Mouse (Mus musculus): ENCODE data around the gene Gapvd1. TPM values are rescaled to one million over a fixed set of nuclear protein-coding genes. Genes with fewer than 3 reads are reported as not detected.
"Not testable (repeated sequence)": the region's sequence is repeated elsewhere in the genome, so short reads cannot be mapped to it uniquely, and the experiment has no call there.

Gene Gapvd1
- total RNA-seq, 1 experiment from 2014 or later = 132 TPM

DNA sequence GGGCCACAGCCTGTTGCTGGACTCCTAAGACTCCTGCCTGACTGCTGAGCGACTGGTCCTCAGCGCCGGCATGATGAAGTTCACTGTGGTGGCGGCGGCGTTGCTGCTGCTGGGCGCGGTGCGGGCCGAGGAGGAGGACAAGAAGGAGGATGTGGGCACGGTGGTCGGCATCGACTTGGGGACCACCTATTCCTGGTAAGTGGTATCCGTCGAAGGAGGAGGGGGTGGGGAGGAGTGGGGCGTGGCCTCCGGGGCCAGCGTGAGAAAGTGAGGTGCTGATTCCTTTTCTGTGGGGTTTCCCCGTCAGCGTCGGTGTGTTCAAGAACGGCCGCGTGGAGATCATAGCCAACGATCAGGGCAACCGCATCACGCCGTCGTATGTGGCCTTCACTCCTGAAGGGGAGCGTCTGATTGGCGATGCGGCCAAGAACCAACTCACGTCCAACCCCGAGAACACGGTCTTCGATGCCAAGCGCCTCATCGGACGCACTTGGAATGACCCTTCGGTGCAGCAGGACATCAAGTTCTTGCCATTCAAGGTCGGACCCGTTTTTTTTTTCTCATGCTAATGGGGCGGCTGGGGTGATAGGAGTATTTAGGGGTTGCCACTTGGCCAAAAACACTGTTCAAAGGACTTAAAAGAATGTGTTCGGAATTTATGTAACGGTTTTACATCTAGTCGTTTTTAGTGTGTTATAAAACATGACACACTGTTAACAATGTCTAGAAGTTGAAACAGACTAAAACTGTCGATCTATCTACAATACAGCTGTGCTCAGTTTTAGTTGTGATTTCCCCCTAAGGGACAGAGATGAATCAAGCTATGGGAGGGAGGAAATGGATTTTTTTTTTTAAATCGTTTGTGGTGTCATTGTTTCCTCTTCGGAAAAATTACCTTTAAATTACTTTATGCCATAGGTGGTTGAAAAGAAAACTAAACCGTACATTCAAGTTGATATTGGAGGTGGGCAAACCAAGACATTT lies 17.5 kb upstream of the Gapvd1 start:
- ATAC-seq (ENCODE audit: extremely low read depth, insufficient number of reproducible peaks, low FRiP score, poor library complexity, severe bottlenecking) = peak; percentile 21; the same call in 1 of the 2 replicates

DNA sequence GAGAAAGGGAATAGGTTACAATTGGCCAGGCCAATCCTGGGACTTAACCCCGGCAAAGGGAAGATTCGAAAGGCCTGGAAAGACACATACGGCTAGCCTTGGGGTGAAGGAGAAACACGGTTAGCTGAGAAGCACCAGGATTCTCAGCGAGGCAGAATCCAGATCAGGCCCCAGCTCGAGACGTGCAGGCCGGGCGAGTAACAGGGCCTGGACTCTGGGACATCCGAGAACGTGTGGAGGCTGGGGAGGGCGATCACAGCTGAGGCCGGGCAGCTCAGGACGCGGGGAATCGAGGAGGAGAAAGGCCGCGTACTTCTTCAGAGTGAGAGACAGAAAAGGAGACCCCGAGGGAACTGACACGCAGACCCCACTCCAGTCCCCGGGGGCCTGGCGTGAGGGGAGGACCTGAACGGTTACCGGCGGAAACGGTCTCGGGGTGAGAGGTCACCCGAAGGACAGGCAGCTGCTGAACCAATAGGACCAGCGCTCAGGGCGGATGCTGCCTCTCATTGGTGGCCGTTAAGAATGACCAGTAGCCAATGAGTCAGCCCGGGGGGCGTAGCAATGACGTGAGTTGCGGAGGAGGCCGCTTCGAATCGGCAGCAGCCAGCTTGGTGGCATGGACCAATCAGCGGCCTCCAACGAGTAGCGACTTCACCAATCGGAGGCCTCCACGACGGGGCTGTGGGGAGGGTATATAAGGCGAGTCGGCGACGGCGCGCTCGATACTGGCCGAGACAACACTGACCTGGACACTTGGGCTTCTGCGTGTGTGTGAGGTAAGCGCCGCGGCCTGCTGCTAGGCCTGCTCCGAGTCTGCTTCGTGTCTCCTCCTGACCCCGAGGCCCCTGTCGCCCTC lies 16.6 kb upstream of the Gapvd1 start, which contains the start of gene Hspa5:
TSS of gene Hspa5 (plus strand) at position 603 of the 859 bp plus-strand sequence.
- ATAC-seq (ENCODE audit: extremely low read depth, insufficient number of reproducible peaks, low FRiP score, poor library complexity, severe bottlenecking) = peak; percentile 94

DNA sequence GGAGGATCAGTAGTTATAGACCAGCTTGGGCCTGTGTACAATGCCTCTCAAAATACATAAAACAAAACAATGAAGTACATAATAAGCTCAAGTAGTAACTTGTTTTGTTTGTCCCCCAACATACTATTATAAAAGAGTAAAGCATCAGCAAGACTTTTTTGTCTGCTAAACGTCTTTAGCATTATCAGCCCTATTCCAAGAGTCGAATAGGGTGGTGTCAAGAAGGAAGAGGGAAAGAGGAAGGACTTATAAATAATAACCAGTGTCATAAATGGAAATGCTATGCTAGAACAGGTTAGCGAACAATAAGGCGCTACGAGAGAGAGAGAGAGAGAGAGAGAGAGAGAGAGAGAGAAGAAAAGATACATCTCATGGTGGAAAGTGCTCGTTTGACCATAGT lies 15.9 kb upstream of the Gapvd1 start:
- ATAC-seq (ENCODE audit: extremely low read depth, insufficient number of reproducible peaks, low FRiP score, poor library complexity, severe bottlenecking) = no peak

DNA sequence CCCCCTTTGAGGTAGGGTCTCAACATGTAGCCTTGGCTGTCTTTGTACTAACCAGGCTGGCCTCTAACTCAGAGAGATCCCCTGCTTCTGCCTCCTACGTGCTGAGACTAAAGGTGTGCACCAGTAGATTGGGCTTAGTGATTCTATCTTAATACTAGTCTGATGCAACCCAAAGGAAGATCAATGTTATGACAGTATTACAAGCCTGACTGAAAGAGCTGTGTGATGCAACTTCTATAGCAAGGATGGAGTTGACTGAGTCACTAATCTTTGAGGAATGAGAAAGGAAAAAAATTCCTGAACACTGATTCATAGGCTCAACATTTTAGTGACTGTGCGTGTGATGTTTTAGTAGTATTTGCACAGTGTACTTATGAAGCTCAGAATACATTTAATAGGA lies 15.0 kb upstream of the Gapvd1 start:
- no peak for ATAC-seq (ENCODE audit: extremely low read depth, insufficient number of reproducible peaks, low FRiP score, poor library complexity, severe bottlenecking)

DNA sequence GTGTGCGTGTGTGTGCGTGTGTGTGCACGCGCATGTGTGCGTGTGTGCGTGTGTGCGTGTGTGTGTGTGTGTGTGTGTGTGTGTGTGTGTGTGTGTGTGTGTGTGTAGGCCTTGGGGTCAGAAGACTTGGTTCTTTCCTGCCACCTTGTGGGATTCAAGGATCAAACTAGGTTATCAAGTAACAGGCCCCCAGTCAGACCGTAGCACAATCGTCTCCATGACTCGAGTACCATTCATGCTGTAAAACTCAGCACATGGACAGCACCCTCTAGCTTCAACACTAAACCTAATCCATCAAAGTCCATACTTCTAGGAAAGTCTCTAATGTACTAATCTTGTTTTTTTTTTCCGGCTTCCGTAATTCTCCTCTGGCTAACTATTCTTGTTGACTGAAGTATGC lies 9.8 kb upstream of the Gapvd1 start:
- ATAC-seq (ENCODE audit: extremely low read depth, insufficient number of reproducible peaks, low FRiP score, poor library complexity, severe bottlenecking) = no peak

DNA sequence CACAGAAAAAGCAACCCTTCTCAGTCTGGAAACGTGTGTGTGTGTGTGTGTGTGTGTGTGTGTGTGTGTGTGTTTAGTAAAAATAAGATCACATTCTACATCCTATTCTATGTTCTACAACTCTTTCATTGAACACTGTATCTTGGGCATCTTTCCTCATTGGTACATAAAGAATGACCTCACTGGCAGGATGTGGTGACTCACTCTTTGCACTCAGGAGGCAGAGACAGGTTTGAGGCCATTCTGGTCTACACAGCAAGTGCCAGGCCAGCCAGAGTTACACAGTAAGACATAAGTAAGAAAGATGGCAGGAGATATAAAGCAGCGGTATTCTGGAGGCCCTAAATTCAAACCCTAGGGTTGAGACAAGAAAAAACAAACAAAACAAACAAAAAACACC lies 7.8 kb upstream of the Gapvd1 start:
- ATAC-seq (ENCODE audit: extremely low read depth, insufficient number of reproducible peaks, low FRiP score, poor library complexity, severe bottlenecking) = no peak

DNA sequence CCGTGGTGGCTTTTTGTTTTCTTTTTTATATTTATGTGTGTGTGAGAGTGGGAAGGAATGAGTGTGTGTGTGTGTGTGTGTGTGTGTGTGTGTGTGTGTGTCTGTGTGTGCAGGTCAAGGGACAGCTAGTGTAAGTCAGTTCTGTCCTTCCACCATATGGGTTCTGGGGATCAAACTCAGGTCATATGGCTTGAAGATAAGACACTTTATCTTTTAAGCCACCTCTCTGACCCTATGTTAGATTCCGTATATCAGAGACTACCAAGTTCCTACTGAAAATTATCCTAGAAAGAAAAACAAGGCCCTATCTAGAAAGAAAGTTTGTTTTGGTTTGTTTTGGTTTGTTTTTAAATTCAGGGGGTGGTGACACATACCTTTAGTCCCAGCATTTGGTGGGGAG lies 7.1 kb upstream of the Gapvd1 start:
- no peak for ATAC-seq (ENCODE audit: extremely low read depth, insufficient number of reproducible peaks, low FRiP score, poor library complexity, severe bottlenecking)

DNA sequence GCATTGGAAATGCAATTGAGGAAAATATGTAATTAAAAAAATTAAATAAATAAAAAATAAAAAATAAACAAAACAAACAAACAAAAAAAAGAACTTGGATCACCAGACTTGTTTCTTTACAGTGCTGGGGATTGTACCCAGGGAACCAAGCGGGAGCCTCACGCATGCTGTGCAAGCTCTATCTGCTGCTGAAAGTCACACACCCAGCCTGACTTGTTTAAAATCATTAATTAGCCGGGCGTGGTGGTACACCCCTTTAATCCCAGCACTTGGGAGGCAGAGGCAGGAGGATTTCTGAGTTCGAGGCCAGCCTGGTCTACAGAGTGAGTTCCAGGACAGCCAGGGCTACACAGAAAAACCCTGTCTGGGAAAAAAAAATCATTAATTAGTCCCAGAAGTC lies 6.2 kb upstream of the Gapvd1 start:
- not testable (repeated sequence) for ATAC-seq (ENCODE audit: extremely low read depth, insufficient number of reproducible peaks, low FRiP score, poor library complexity, severe bottlenecking)

DNA sequence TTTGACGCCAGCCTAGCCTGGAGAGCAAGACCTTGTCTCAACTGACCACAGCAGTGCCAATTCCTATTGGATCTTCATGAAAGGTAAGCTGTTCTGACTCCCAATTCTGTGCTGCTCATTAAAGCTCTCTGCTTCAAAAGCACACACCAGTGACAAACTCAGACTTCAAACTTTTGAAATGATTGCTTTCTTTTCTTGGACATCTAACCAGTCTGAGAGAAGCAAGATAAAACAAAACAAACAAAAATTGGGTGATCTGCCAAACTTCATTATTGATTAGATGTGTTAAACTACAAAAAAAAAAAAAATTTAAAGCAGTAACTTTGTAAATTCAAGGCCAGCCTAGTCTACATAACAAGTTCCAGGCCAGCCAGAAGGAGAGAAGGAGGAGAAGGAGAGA lies 2.3 kb upstream of the Gapvd1 start:
- ATAC-seq (ENCODE audit: extremely low read depth, insufficient number of reproducible peaks, low FRiP score, poor library complexity, severe bottlenecking) = no peak

DNA sequence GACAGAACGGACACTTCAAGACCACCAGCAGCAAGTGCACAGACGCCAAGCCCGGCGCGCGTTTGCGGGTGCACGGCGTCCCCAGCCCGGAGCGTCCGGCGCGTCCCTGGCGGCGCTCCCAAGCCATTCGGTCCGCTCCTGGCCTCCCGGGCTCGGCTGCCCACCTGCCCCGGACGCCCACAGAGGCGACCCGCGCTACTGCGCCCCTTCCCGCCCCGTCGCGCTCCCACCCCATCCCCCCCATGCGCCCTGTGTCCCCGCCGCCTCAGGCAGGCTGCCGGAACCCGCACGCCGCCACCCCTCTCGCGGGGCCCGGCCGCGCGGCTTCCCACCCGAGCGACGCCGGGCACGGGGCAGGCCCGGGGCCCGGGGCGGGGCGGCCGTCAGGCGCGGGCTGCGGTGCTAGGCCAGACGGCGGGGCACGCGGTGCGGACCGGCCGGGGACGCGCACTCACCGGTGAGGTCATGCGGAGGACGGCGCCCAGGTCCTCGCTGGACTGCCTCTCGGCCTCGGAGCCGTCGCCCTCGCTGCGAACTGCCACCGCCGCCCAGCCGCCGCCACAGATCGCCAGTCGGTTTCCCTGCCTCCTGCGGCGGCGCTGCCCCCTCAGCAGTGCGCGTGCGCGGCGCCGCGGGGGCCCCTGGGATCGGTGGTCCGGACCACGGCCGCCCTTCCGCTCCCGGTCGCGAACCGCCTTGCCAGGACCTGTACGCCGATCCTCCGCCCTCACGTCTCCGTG lies 1.1 kb downstream of the Gapvd1 start:
- ATAC-seq (ENCODE audit: extremely low read depth, insufficient number of reproducible peaks, low FRiP score, poor library complexity, severe bottlenecking) = peak; percentile 78

DNA sequence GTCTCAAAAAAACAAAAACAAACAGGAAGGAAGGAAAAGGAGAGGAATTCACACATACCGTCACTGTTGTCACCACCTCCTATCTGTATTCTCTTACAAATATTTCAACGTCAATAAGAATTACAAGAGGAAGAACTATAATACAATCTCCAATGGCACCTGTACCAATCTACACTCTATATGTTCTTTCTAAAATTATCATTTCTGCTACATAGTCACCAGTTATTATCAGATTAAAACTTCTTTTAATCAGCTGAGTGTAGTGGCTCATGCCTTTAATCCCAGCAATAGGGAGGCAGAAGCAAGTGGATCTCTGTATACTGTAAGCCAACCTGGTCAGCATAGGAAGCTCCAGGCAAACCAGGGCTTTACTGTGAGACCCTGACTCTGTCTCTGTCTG lies 4.8 kb downstream of the Gapvd1 start:
- ATAC-seq (ENCODE audit: extremely low read depth, insufficient number of reproducible peaks, low FRiP score, poor library complexity, severe bottlenecking) = no peak

DNA sequence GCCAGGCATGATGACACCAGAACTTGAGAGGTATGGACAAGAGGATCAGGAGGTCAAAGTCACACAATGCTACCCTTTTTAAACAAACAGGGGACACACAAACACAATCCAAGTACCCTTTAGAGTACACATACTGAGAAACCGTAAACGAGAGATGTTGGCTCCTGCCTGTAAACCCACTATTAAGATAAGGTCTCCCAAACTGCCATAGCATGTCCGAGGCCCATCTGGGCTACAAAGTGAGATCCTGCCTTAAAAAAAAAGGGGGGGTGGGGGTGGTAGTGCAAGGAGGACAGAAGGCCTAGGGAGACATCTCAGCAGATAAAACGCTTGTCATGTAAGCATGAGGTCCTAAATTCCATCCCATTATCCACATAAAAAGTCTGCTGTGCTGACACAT lies 6.6 kb downstream of the Gapvd1 start:
- no peak for ATAC-seq (ENCODE audit: extremely low read depth, insufficient number of reproducible peaks, low FRiP score, poor library complexity, severe bottlenecking)

DNA sequence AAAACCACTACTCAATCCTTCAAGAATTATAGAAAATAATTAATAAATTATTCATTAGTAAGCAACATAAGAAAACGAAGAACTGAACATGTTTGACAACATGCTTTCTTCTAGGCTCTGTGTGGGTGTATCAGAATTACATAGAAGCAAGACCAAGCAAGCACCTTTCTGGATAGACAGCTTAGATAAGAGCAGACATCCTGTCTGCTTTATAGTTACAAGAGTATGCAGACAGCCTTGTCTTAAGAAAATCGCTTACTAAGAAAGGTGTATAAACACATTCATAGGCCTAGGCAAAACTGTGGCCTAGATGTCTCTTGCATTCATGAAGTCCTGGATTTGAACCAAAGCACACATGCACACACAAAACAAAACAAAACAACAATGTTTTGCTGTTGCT lies 9.4 kb downstream of the Gapvd1 start:
- ATAC-seq (ENCODE audit: extremely low read depth, insufficient number of reproducible peaks, low FRiP score, poor library complexity, severe bottlenecking) = no peak

DNA sequence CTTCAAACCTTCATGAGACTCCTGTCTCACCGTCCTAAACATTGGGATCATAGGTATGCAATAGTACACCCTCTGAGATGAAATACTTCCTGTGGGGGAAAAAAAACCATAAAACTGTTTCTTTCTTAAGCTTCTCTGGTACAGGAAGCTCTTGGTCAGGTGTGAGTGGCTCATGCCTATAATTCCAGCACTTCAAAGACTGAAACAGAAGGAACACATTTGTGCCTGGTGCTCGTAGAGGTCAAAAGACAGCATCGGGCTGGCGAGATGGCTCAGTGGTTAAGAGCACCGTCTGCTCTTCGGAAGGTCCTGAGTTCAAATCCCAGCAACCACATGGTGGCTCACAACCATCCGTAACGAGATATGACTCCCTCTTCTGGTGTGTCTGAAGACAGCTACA lies 10.6 kb downstream of the Gapvd1 start:
- no peak for ATAC-seq (ENCODE audit: extremely low read depth, insufficient number of reproducible peaks, low FRiP score, poor library complexity, severe bottlenecking)

DNA sequence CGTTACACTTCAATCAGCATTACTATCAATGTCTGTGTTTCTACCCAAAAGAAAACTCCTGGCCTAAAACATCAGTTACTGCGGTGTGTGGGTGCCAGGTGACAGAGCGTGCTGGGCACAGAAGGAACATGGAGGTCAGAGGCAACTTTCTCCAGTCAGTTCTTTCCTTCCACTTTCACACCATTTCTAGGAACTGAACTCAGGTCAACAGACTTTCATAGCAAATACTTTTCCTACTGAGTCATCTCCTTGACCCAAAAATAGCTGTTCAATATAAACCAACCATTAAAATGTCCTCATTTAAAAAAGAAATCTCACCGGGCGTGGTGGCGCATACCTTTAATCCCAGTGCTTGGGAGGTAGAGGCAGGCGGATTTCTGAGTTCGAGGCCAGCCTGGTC lies 12.4 kb downstream of the Gapvd1 start:
- ATAC-seq (ENCODE audit: extremely low read depth, insufficient number of reproducible peaks, low FRiP score, poor library complexity, severe bottlenecking) = no peak

DNA sequence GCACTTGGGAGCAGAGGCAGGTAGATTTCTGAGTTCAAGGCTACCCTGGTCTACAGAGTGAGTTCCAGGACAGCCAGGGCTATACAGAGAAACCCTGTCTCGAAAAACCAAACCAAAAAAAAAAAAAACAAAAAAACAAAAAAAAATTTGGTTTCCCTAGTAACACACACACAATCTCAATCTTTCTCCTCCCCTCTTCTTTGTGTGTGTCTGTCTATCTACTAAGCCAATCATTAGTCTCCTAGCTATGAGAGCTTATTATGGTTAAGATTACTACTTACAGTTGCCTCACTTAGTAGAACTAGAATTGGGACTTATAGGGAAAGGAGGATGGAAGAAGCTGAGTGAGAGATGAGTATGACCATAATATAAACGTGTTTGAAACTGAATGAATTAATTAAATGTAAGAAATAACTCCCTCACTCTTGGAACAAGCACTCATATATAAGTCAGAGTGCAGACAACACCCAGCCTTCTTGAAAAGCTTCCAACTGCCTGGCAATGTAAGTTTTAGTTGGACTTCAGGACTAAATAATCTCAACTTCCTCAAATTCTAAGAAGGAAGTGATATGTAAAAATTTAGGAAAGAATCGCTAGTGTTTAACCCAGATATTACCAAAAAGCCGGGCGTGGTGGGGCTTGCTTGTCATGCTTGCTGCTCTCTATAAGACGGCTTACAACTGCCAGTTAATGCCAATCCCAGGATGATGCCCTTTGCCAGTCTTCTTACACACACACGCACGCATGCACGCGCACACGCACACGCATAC lies 13.5 kb downstream of the Gapvd1 start:
- ATAC-seq (ENCODE audit: extremely low read depth, insufficient number of reproducible peaks, low FRiP score, poor library complexity, severe bottlenecking) = no peak

DNA sequence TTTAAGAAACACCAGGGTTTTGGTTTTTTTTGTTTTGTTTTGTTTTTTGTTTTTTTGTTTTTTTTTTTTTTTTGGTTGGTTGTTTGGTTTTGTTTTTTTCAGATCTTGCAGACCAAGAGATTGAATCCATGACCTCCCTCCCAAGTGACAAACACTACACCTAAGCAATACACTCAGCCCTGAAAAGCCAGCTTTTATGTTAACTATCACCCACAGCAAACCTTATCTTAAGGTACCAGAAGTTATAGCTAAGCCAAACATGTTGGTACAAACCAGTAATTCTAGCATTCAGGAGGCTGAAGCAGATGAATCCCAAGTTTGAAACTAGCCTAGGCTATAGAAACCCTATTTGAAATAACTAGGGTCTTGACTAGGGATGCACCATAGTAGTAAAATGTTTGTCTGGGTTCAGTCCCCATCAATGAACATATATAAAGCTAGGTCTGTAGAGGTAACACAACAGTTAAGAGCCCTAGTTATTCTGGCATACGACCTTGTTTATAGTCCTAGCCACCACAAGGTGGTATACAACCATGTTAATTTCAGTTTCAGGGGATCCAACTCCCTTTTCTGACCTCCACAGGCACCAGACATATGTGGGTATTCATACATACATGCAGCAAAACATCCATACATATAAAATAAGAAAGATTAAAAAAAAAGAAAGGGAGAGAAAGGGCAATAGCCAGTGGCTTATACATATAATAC lies 15.2 kb downstream of the Gapvd1 start:
- no peak for ATAC-seq (ENCODE audit: extremely low read depth, insufficient number of reproducible peaks, low FRiP score, poor library complexity, severe bottlenecking)

DNA sequence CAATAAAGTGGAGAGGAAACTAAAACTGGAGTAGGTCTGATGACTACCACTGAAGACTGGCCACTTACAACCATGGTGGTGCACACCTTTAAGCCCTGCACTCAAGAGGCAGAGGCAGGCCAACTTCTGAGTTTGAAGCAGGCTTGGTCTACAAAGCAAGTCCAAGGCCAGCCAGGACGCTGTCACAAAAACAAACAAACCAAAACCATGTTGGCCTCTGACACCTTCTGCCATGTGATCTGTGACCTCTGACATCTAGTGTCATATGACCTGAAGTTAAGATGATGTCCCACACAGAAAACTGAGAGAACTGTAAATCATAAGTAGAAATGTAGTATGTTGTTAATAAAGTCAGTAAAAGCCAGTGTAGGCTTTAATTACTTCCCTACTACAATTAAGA lies 17.1 kb downstream of the Gapvd1 start:
- ATAC-seq (ENCODE audit: extremely low read depth, insufficient number of reproducible peaks, low FRiP score, poor library complexity, severe bottlenecking) = no peak

All from neutrophil, adult 5-6 weeks (primary cell).